Mouse (Mus musculus): ENCODE results near the gene Opa1. TPM values are rescaled to one million over a fixed set of nuclear protein-coding genes. Genes with fewer than 3 reads are reported as not detected.

Gene Opa1
- polyA plus RNA-seq, 1 experiment: 11.9 TPM

DNA sequence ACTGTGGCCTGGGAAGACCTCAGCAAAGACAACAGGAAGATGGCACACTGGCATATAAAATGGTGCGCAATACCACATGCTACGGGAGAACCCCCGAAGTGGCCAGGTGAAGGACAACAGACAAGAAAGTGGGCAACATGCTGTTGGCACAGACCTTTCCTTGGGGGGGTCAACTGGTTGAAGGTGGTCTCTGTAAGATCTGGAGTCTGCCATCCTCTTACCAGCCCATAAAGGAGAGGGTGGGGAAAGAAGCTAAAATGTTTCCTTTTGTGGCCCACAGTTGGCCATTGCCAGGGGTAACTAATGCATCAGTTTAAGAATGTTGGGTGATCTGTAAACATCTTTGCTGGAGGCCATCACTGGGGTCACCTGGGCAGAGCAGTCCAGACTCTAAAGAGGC lies 91.7 kb downstream of the Opa1 start:
- WGBS: 95% methylated on average over 3 of the region's 3 CpGs

DNA sequence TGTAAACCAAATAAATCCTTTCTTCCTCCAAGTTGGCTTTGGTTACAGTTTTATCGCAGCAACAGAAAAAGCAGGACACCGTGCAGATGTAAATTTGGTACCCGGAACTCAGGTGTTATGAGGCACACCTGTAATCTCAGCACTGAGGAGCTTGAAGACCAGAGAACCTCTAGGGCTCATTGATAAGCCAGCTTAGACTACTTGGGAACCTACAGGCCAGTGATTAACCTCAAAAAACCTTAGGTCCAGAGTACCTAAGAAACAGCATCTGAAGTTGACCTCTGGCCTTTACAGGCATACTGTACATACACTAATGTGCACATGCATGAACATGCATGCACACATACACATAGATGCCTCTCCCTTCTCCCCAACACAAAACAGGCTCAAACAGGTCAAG lies 94.1 kb downstream of the Opa1 start:
- Histone ChIP-seq H3K27ac (ENCODE audit: control insufficient read depth, insufficient read depth, low read length) (no peak overlapping the region), H3K4me3 (ENCODE audit: control insufficient read depth, insufficient read depth, low read length) (no peak overlapping the region), H3K36me3 (ENCODE audit: control insufficient read depth, insufficient read depth, low read length) (no peaks in the 10 kb centered on the region), H3K27me3 (ENCODE audit: control insufficient read depth, insufficient read depth, low read length) (no peaks in the 10 kb centered on the region), H3K4me1 (replicated peaks; ENCODE audit: control insufficient read depth, insufficient read depth, low read length) (no peaks in the 10 kb centered on the region)
- 95% methylated on average over 3 of the region's 3 CpGs for WGBS
- DNase-seq: no peak
- TF ChIP-seq POLR2A (IDR thresholded peaks at IDR 0.05; ENCODE audit: control insufficient read depth, extremely low read depth, insufficient read depth, low read length, poor library complexity): no peak
- TF ChIP-seq CTCF (IDR thresholded peaks at IDR 0.05; ENCODE audit: borderline replicate concordance, control insufficient read depth, extremely low read depth, insufficient read depth, low read length, poor library complexity): no peak

More for the DNA sequence above, 91.7 kb downstream of the Opa1 start:
- DNase-seq: no peak
- H3K4me3 ChIP-seq (ENCODE audit: control insufficient read depth, insufficient read depth, low read length): no peak overlapping the region
- TF ChIP-seq POLR2A (IDR thresholded peaks at IDR 0.05; ENCODE audit: control insufficient read depth, extremely low read depth, insufficient read depth, low read length, poor library complexity): no peak
- TF ChIP-seq CTCF (IDR thresholded peaks at IDR 0.05; ENCODE audit: borderline replicate concordance, control insufficient read depth, extremely low read depth, insufficient read depth, low read length, poor library complexity): no peak
- no peaks in the 10 kb centered on the region for H3K27me3 ChIP-seq (ENCODE audit: control insufficient read depth, insufficient read depth, low read length)
- no peak overlapping the region for H3K27ac ChIP-seq (ENCODE audit: control insufficient read depth, insufficient read depth, low read length)
- H3K4me1 ChIP-seq (replicated peaks; ENCODE audit: control insufficient read depth, insufficient read depth, low read length): no peaks in the 10 kb centered on the region
- H3K36me3 ChIP-seq (ENCODE audit: control insufficient read depth, insufficient read depth, low read length): no peaks in the 10 kb centered on the region

DNA sequence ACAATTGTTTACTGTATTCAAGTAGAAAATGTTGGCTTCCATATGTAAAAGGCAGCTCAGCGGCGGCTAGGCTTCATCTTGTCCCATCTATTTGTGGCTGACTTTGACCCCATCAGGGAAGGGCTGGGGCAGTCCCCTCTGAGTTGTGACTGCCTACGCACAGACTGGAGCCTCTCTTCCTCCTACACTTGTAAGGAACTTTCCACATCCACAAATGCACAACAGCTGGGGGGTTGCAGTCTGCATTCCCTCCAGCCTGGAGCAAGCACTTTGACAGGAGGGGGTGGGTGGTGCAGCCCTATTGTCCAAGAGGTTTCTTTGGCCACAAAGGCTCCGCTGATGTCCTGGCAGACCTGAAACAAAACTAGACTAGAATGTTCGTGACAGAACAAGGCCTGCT lies 100.5 kb downstream of the Opa1 start:
- DNase-seq: no peak
- TF ChIP-seq CTCF (IDR thresholded peaks at IDR 0.05; ENCODE audit: borderline replicate concordance, control insufficient read depth, extremely low read depth, insufficient read depth, low read length, poor library complexity): no peak
- TF ChIP-seq POLR2A (IDR thresholded peaks at IDR 0.05; ENCODE audit: control insufficient read depth, extremely low read depth, insufficient read depth, low read length, poor library complexity): no peak

DNA sequence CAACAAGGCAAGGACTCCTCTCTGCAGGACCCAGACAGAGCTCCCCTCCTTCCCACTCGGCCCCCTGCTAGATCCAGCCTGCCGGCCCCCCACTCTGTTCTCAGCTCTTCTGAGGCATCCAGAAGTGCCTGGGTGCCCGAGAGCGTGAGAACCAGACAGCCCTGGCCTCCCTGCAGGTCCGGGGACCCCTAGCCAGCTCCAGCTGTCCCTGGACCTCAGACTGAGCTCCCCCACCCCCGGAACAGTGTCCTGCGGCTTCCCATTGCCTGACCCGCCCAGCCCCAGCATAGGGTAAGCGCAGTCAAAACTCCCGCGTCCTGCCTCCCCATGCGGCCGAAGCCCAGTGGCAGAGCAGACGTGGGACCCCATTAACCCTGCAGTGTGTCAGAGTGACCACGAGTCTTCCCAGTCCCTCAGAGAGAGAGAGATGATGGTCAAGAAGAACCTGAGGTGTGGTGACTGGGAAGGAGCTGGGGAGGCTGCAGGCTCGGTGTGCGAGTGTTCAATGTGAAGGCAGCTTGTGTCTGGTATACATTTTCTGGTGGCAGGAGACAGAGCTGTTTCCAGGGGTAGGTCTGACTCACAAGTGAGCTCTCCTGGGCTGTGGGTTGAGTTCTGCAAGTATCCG lies 101.5 kb downstream of the Opa1 start:
- H3K36me3 ChIP-seq (ENCODE audit: control insufficient read depth, insufficient read depth, low read length): no peaks in the 10 kb centered on the region
- no peak for DNase-seq
- H3K4me1 ChIP-seq (replicated peaks; ENCODE audit: control insufficient read depth, insufficient read depth, low read length): no peaks in the 10 kb centered on the region
- 91% methylated on average over 18 of the region's 18 CpGs for WGBS
- no peak overlapping the region for H3K4me3 ChIP-seq (ENCODE audit: control insufficient read depth, insufficient read depth, low read length)
- no peaks in the 10 kb centered on the region for H3K27me3 ChIP-seq (ENCODE audit: control insufficient read depth, insufficient read depth, low read length)
- TF ChIP-seq POLR2A (IDR thresholded peaks at IDR 0.05; ENCODE audit: control insufficient read depth, extremely low read depth, insufficient read depth, low read length, poor library complexity) (no peak), CTCF (IDR thresholded peaks at IDR 0.05; ENCODE audit: borderline replicate concordance, control insufficient read depth, extremely low read depth, insufficient read depth, low read length, poor library complexity) (no peak)
- no peak overlapping the region for H3K27ac ChIP-seq (ENCODE audit: control insufficient read depth, insufficient read depth, low read length)

More for the DNA sequence above, 100.5 kb downstream of the Opa1 start:
- H3K4me1 ChIP-seq (replicated peaks; ENCODE audit: control insufficient read depth, insufficient read depth, low read length): no peaks in the 10 kb centered on the region
- no peaks in the 10 kb centered on the region for H3K27me3 ChIP-seq (ENCODE audit: control insufficient read depth, insufficient read depth, low read length)
- H3K4me3 ChIP-seq (ENCODE audit: control insufficient read depth, insufficient read depth, low read length): no peak overlapping the region
- H3K27ac ChIP-seq (ENCODE audit: control insufficient read depth, insufficient read depth, low read length): no peak overlapping the region
- WGBS: 96% methylated on average over 5 of the region's 5 CpGs
- H3K36me3 ChIP-seq (ENCODE audit: control insufficient read depth, insufficient read depth, low read length): no peaks in the 10 kb centered on the region

DNA sequence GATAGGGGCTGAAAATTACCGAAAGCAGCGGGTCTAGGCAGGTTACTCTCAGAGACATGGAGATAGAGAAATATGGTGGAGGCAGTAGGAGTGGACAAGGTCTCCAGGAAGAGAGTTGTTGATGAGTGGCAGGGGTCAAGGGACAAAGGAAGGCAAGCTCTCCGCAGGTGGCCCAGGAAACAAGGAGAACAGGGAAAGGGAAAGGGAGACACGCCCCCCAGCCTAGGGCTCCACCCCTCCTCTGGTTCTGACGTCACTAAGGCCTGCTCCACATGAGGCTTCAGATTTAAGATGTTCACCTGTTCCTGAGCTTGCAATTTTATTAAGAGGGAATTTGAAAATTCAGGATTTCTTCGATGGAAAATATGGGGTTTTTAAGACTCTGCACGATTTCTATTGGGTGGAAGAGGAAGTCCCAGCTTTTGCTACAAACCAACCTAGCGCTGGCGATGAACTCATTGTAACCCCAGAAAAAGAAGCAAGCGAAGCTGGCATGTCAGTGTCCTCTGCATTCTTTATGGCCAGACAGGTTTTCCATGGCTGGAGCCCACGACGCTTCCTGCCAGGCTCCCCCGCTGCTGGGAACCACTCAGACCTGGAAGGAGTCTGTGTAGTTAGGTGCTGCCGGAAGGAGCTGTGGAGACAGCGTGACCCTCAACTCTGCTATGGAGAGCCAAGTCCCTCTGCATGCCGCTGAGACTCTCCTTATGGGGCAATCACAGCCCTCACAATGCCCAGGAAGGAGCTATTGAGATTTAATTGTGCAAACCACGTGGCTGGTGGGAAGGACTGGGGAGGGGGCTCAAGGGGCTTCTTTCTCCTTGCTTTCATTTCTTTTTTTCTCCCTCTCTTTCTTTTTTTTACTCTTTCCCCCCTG lies 103.7 kb downstream of the Opa1 start:
- no peak for DNase-seq
- H3K4me1 ChIP-seq (replicated peaks; ENCODE audit: control insufficient read depth, insufficient read depth, low read length): no peaks in the 10 kb centered on the region
- no peak for TF ChIP-seq CTCF (IDR thresholded peaks at IDR 0.05; ENCODE audit: borderline replicate concordance, control insufficient read depth, extremely low read depth, insufficient read depth, low read length, poor library complexity)
- no peak for TF ChIP-seq POLR2A (IDR thresholded peaks at IDR 0.05; ENCODE audit: control insufficient read depth, extremely low read depth, insufficient read depth, low read length, poor library complexity)
- no peaks in the 10 kb centered on the region for H3K36me3 ChIP-seq (ENCODE audit: control insufficient read depth, insufficient read depth, low read length)
- H3K27ac ChIP-seq (ENCODE audit: control insufficient read depth, insufficient read depth, low read length): no peak overlapping the region
- WGBS: 74% methylated on average over 17 of the region's 17 CpGs
- H3K4me3 ChIP-seq (ENCODE audit: control insufficient read depth, insufficient read depth, low read length): no peak overlapping the region
- no peaks in the 10 kb centered on the region for H3K27me3 ChIP-seq (ENCODE audit: control insufficient read depth, insufficient read depth, low read length)

DNA sequence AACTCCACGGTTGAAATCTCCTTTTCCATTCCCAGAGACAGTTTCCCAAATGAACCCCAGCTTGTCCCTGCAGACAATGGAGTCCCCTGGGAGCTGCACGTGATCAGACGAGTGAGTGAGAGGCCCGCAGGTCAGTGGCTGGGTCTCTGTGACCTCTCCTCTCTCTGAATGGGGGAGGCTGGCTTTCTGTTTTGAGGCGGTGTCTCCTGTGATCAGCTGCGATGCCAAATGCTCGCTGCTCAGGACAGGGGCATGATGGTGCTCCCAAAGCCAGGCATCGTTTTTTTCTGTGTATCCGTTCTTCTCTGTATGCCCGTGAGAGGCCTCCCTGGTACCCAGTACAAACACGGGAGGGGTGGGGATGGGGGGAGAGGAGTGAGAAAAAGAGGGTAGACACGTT lies 104.4 kb downstream of the Opa1 start:
- no peak for DNase-seq
- WGBS: 82% methylated on average over 12 of the region's 12 CpGs

More for the DNA sequence above, 104.4 kb downstream of the Opa1 start:
- no peaks in the 10 kb centered on the region for H3K36me3 ChIP-seq (ENCODE audit: control insufficient read depth, insufficient read depth, low read length)
- H3K27me3 ChIP-seq (ENCODE audit: control insufficient read depth, insufficient read depth, low read length): no peaks in the 10 kb centered on the region
- no peak overlapping the region for H3K27ac ChIP-seq (ENCODE audit: control insufficient read depth, insufficient read depth, low read length)
- TF ChIP-seq POLR2A (IDR thresholded peaks at IDR 0.05; ENCODE audit: control insufficient read depth, extremely low read depth, insufficient read depth, low read length, poor library complexity) (no peak), CTCF (IDR thresholded peaks at IDR 0.05; ENCODE audit: borderline replicate concordance, control insufficient read depth, extremely low read depth, insufficient read depth, low read length, poor library complexity) (no peak)
- H3K4me3 ChIP-seq (ENCODE audit: control insufficient read depth, insufficient read depth, low read length): no peak overlapping the region
- no peaks in the 10 kb centered on the region for H3K4me1 ChIP-seq (replicated peaks; ENCODE audit: control insufficient read depth, insufficient read depth, low read length)
